Mouse (Mus musculus) adrenal gland, adult (tissue): ENCODE measurements around the gene Chmp5.
"Not testable (repeated sequence)": the region's sequence is repeated elsewhere in the genome, so short reads cannot be mapped to it uniquely, and the experiment has no call there.

Experiments used
- DNase-seq, 2 experiments: peaks; one replicate each; pipeline ENCODE4 v3.0.0; 2022 to 2023; ENCODE audit warnings: low spot score in 1 of 2; ENCODE audit not compliant: inconsistent age in 2 of 2

Gene Chmp5

DNA sequence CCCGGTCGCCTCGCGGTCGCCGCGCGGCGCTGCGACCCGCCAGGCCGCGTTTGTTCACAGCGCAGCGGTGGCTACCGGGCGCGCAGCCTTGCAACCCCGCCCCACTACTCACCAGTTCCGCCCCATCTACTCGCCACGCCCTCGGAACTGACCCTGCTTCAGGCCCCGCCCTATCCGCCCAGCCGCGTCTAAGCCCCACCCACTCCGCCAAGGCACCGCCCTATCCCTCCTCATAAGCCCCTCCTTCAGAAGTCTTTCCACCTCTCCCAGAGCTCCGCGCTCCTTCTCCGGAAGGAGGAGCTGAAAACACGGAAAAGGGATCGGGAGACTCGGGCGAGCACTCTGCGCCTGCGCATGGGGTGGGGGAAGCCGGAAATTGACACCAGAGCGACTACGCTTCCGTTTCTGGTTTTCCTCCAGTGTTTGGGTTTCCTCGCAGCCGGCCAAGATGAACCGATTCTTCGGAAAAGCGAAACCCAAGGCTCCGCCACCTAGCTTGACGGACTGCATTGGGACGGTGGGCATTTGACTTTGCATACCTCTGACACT, at the start of gene Chmp5, which contains the start of gene Bag1:
Gene Chmp5 (plus strand): TSS at position 248 of the 549 bp plus-strand sequence.
Gene Bag1 (minus strand): TSS at position 135 of the 549 bp plus-strand sequence.
- peak; percentile 100 for DNase-seq

DNA sequence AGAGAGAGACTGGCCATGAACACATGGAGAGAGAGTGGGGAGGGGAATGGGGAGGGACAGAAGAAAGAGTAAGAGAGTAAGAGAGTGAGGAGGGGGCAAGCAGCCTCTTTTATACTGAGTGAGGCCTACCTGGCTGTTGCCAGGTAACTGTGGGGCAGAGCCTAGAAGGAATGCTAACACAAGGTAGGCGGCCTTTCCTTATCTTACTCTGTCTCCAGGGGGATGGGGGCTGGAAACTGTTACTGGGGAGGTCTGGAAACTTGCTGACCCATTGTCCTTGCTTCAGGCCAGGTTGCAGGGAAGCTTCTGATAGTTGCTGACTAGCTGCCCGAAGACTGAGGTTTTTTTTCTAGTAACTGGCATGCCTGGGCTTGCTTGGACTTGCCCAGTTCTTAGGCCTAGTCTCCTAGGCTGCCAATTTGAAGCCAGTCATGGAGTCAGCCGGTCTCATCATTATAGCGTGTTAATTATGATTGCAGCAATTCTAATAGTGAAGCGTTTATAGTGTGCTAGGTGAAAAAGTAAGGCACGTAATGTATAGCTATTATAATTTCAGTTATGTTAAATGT, 49.6 kb upstream of the Chmp5 start:
- no peak for DNase-seq

DNA sequence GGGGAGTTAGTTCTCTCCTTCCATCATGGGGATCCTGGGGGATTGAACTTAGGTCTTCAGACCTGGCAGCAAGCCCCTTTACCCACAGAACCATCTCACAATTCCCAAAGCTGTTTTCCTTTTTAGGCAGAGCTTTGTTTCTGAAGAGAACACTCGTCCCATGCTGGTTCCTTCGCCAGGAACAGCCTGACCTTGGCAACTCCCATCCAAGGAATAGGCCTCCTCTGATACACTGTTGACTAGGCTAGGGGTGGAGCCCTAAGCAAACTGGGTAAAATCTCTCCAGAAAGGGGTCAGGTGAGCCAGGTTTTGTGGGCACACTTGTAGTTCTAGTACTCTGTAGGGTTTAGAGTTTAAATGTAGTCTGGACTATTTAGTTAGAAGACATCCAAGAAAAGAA, 48.9 kb upstream of the Chmp5 start:
- peak; percentile 42 to 48 for DNase-seq

- no peak for DNase-seq
Measured at GRCm38 (mm10) chr4:40900071-40900470, 48.1 kb upstream of the Chmp5 start.

DNA sequence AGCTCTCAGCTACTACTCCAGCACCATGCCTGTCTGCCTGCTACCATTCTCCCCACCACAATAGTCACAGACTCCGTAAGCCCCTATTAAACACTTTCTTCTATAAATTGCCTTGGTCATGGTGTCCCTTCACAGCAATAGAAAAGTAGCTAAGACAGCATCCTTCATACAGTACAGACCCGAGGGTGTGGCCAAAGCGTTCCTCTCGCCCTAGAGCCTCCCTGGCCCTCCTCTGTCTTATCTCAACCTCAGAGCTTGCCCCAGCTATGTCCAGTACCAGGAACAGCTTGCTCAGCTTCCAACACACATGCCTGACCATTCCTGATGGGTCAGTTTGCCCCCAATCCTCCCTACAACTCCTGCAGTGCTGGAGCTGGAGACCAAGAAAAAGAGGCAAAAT, 47.6 kb upstream of the Chmp5 start:
- DNase-seq = no peak

- DNase-seq = peak in 1 of 2 experiments; percentile 71
Measured at GRCm38 (mm10) chr4:40906298-40906697, 41.9 kb upstream of the Chmp5 start.

GRCm38 (mm10) chr4:40908261-40908969, 39.8 kb upstream of the Chmp5 start:
- DNase-seq = peak in 1 of 2 experiments; percentile 70

DNA sequence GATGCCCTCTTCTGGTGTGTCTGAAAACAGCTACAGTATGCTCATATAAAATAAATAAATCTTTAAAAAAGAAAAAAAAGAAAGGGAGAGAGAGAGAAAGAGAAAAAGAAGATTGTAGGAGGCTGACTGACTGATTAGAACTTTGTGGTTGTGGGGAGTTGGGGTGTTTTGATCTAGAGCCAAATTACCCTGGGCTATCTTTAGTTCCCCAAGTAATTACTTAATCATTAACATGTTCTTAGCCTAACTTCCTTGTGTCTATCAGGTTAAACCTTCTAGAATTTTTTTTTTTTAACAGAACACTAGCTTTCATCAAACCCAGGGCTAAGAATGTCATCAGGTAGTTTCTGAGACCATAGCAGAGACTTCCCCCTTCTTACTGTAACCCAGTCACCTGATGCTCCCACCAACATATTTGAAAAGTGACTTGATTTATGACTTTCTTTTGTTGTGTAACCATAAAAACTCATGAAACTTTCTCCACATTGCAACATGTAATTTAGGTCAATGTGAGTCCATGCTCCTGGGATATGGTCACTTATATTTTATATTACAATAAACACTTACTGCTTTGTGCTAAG, 33.8 kb upstream of the Chmp5 start:
- DNase-seq = no peak

GRCm38 (mm10) chr4:40915947-40916346, 32.3 kb upstream of the Chmp5 start:
- no peak for DNase-seq

DNA sequence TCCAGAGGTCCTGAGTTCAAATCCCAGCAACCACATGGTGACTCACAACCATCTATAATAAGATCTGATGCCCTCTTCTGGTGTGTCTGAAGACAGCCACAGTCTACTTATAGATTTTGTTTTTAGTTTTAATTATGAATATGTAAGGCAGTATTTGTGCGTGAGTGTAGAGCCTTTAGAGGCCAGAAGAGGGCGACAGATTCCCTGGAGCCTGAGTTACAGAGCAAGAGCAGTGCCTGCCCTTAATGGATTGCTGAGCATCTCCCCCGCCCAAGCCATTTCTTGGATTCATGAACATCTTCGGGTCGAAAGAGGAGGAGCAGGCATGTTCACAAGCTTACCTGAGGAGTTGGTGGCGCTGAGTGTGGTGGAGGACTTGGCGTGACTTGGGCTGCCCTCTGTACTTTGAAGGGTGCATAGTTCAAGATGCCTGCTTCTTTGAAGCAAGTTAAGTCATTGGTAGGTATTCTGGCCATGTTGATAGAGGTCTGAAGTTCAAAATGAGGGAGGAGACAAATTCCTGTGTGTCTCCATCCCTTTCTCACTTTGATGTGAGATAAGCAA, 31.5 kb upstream of the Chmp5 start:
- peak in 1 of 2 experiments; percentile 38 for DNase-seq

DNA sequence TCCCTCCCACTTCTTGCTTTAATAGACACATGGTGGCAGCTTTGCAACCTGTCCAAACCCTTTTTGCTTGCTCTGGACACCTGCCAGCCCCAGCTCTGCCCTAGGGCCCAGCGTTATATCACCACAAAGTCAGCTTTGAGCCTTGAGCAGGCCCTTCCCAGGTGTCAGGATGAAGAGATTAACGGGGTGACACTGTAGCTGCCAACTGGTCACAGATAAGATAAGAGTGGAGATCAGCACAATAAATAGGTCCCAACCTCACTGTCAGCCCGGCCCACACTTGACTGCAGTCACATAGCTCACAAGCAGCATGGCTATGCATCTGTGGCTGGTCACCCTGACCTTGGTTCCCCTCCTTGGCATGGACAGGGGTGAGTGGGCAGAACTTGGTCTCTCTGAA, 28.4 kb upstream of the Chmp5 start, which contains the start of gene Spink4:
Gene Spink4 (plus strand): TSS at position 268 of the 400 bp plus-strand sequence.
- peak; percentile 25 to 83 for DNase-seq

DNA sequence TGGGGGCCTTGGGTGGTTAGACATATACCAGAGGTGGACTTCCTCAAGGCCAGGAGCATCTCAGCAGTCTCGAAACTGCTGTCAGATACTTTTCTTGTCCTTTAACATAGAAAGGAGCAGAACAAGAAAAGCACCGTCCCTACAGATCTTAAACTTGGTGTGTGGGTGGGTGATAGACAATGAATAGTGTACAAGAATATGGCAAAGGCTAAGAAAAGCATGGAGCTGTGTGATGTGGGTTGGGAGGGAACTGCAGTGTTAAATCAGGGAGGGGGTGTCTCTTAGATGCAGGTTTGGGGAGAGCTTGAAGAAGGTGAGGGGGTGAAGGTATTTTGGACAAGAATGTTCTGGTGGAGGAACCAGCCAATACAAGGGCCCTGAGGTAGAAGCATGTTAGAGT, 27.6 kb upstream of the Chmp5 start:
- no peak for DNase-seq

DNA sequence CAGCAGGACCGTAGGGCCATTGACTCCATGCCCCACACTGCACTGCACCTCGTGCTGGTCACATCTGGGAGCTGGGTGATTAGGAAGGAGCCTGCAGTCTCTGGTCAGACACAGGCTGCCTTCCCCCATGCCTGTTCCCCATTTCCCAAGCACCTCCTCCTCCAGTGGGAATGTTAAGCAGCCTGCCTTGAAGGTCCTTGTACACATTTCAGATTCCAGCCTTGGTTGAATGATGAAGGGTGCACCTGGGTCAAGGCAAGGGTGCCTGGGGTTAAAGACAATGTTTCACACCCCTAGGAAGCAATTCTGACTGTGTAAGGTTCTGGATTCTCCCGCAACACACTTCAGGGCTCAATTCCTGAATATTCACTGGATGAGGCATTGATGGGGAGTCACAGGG, 26.9 kb upstream of the Chmp5 start:
- peak in 1 of 2 experiments; percentile 64 for DNase-seq

DNA sequence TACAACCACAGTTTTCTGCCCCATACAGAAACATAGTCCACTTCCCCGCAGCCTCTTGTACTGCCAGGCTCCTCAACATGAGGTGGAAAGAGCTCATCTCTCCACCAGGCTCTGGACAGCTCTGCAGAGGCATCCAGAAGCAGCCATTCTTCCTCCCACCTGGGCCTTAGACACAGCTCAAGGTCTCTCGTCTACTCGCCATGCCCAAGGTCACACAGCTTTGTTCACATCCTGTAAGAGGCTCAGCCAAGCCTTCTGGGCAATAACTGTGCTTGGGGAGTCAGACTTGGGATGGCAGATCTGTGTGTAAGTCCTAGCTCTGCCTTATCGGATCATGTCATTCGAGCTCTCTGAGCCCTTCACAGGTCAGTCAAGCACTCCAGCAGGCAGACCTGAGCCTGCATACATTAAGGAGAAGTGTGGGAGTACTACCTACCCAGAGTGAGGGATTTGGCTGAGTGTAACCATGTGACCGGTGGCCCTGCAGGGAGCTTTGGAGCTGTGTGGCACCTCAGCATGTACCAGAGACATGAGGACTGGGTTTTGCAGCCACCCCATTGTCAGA, 25.0 kb upstream of the Chmp5 start:
- DNase-seq = peak; percentile 37 to 73

DNA sequence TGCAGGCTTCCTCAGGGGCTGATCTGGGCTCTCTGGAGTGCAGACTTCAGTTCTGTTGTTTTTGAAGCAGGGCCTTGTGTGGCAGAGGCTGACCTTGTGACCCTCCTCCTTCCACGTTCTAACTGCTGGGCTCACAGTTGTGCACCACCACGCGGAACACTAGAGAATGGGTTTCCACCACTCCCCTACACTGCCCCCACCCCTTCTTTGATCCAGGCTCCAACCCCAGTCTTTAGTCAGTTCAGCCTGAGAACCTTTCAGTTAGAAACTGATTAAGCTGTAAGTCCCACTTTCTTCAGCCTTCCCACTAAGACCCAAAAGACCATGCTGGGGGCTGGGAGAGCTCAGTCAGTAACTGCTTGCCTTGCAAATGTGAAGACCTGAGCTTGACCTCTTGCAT, 22.6 kb upstream of the Chmp5 start:
- DNase-seq = no peak

- no peak for DNase-seq
Measured at GRCm38 (mm10) chr4:40929046-40929445, 19.2 kb upstream of the Chmp5 start.

DNA sequence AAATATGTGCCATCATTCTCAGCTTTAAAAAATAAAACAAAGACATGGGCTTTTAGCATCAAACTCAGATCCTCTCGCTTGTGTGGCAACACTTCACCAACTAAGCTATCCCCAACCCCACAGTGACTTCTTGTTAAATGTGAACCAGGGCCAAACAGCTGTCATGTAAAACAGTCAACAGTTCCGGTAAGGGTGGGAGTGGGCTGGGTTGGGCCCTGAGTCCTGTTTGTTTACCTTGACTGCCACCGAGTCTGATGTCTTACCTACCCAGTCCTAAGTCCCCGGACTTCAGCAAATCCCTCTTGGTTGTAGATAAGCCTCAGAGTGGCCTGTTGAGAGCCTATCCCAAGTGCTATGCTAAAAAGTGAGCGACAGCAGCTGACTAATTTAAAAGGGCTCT, 14.5 kb upstream of the Chmp5 start:
- DNase-seq = no peak

GRCm38 (mm10) chr4:40934369-40934768, 13.8 kb upstream of the Chmp5 start:
- not testable (repeated sequence) for DNase-seq

DNA sequence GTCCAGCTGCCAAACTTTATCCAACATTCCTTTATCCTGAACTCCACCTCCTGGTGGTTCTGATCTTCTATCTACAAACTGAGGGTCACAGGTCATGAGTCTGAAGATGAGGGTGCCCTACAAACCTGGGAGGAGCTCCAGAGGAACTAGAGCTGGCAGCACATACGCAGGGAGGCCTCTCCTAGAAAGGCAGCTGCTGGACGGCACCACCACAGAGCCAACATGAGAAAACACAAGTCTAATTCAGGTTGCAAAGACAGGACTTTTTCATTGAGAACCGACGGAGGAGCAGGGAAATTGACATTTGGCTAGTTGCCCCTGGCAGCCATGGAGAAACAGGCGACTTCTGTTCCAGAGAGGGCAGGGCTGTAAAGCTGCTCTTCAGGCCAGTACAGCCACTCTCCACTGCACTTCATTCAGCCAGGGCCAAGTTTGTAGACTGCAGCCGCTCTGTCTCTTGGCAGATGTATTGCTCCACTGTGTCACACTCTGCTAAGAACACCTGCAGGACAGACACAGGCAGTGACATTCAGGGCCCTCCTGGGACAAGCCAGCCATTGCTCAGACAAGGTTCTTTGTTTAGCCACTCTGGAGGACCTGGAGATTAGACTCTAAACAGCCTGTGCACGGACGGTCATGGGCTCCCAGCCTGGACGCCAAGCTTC, 11.9 kb upstream of the Chmp5 start:
- peak in 1 of 2 experiments; percentile 58 for DNase-seq

DNA sequence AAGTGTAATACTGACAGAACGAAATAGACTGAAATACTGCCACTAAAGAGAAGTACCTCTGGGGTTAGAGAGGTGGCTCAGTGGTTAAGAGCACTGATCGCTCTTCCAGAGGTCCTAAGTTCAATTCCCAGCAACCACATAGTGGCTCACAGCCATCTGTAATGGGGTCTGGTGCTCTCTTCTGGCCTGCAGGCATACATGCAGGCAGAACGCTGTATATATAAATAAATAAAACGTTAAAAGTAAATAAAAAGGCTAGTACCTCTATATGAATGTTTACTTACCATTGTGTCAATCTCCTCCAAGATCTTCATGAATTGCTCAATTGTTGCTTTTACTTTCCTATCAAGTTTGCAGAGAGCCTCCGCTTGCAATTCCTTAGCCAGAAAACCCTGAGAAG, 9.4 kb upstream of the Chmp5 start:
- DNase-seq = no peak

GRCm38 (mm10) chr4:40943651-40944050, 4.6 kb upstream of the Chmp5 start:
- no peak for DNase-seq
